Mouse (Mus musculus) B cell, adult 2 months (primary cell): ENCODE results near the gene 1110008P14Rik.

Experiments used
- DNase-seq, 2 experiments: peaks; one replicate each; pipeline ENCODE4 v3.0.0; 2022

1110008P14Rik gene

DNA sequence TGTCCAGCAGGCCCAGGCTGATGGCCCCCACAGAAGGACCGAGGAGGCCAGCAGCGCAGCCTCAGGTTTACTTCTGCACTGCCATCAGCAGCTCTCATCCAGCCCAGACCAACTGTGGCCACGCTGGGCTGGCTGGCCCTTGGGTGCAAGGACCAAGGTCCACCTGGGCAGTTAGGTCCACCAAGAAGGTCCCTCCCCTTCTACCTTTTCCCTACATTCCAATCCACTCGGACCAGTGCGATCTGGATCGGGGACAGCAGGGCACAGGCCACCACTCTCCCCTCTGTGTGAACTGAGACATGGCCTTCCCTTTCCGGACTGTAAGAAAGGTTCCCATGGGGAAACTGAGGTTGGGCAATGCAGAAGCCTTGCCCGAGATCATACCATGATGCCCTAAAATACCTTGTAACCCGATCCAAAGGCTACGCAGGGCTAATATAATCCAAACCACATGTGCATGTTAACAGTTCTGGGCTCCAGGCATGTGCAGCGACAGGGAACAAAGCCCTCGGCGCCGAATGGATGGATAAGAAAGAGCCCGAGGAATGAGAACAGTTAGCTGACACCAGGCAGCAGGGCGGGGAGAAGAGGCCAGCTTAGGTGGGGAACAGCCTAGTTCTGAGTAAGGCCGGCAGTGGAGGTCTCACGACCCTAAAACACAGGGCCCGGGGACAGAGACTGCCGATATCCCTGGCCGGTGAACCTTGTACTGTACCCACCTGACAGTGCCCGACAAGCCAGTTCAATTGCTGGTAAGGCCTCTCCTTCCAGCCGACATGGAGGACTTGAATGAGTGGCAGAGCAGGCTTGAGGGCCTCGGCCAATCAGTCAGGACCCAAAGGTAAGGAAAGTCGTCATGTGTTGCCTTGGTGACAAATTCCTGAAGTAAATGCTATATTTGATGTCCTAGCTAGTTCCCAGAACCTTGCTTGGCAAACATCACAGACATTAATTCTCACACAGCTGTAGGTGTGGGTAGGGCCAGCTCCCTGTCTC lies 27.0 kb upstream of the 1110008P14Rik start:
- DNase-seq = no peak

GRCm38 (mm10) chr2:32407144-32407824 lies 25.5 kb upstream of the 1110008P14Rik start:
- no peak for DNase-seq

DNA sequence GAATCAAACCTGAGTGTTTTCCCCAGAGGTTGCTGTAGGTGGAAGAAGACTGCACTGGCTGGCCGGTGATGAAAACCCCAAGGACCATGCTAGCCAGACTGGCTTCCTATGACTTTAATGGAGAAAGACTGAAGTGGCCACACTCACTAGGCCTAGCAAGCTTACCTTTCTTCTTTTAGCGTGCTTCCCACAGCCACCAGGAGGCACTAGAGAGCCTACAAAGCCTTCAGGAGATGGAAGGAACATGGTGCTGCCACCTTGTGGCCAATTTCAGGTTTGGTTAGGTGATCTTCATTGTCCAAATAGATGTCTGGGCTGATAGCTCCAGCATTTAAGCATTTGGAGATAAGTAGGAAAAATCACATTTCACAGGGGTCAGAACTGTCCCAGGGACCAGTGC lies 22.9 kb upstream of the 1110008P14Rik start:
- peak; percentile 97 for DNase-seq

- no peak for DNase-seq
These were observed 15.0 kb upstream of the 1110008P14Rik start for GRCm38 (mm10) chr2:32396695-32397094.

GRCm38 (mm10) chr2:32395946-32396621 lies 14.3 kb upstream of the 1110008P14Rik start:
- DNase-seq = peak; percentile 85 to 88

DNA sequence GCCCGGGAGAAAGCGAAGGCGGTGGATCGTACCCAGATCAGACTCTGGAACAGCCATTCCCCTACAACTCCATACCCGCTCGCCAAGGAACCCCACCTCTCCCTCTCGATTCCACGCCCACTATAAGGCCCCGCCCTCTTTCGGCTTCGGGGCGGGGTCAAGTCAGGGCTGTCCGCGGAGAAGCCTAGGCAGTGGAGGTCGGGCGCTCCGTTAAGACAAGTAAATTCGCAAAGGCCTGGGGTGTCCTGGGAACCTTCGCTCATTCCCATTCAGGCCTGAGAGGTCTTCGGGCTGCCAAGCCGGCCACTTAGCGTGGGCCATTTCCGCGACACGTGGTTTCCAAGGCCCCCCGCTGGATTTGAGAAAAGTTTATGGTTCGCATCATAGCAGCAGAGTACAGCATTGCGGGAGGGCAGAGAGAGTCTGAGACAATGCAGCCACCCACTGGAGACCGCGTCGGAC lies 13.8 kb upstream of the 1110008P14Rik start, which contains the start of gene Ptges2:
TSS of gene Ptges2 (plus strand) at position 413 of the 462 bp plus-strand sequence.
- DNase-seq = peak; percentile 94 to 96

GRCm38 (mm10) chr2:32394973-32395372 lies 13.2 kb upstream of the 1110008P14Rik start:
- peak; percentile 35 to 53 for DNase-seq

DNA sequence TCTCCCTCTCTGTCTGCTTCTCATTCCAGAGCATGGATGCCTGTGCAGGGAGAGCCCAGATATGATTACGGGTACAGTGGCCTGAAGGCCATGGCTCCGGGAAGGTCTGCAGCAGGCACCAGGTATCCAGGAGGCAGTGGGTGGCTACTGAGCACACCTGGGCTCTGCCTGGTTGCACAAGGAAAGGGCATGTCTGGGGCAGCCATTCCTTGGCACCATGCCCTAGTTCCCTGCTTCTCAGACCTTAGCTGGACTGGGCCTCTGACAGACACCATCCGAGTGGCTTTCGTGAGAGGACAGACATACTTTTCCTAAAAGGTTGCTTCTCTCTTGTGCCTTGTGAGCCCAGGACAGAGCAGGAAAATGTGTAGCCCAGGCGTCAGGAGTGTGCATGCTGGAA lies 10.3 kb upstream of the 1110008P14Rik start:
- DNase-seq = no peak

- DNase-seq = no peak
These were observed 9.1 kb upstream of the 1110008P14Rik start for GRCm38 (mm10) chr2:32390871-32391270.

DNA sequence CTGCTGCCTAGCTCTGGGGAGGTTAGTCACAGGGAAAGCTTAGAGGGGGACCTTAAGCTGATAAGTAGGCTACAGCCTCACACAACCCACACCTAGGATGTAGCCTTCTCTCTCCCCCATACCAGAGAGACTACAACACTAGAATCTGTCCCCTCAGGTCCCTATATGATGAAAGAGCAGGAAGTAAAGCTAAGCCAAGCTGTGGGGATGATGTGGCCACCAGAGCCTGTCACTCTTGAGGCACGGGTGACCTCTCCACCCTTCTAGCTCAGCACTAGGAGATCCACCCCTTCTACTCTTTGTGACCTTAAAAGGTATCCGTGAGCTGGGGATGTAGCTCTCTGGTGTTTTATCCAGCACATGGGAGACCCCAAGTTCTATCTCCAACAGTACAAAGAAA lies 7.4 kb upstream of the 1110008P14Rik start:
- no peak for DNase-seq

GRCm38 (mm10) chr2:32387706-32388490 lies 6.2 kb upstream of the 1110008P14Rik start, which contains the start of gene Lcn2:
Gene Lcn2 (minus strand): TSS chr2:32388252.
- DNase-seq = no peak

DNA sequence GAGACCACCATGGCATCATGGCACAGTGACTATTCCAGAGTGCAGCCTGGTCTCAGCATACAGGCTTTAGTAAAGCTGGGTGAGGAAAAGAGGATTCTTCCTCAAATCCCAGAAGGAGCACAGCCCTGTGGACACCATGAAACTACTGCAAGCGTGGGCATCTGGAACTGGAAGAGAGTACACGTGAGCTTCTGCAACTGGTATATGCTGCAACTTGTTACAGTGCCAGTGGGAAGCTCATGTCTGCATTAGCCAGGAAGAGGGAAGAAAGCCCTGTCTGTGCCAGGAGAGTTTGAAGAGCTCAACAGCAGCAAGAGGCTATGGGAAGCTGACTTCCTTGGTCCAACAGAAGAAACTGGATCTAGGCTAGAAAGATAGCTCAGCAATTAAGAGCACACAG lies 951 bp upstream of the 1110008P14Rik start:
- DNase-seq = no peak

- DNase-seq = peak in 1 of 2 experiments; percentile 28
These were observed 480 bp downstream of the 1110008P14Rik start for GRCm38 (mm10) chr2:32381141-32381774.

DNA sequence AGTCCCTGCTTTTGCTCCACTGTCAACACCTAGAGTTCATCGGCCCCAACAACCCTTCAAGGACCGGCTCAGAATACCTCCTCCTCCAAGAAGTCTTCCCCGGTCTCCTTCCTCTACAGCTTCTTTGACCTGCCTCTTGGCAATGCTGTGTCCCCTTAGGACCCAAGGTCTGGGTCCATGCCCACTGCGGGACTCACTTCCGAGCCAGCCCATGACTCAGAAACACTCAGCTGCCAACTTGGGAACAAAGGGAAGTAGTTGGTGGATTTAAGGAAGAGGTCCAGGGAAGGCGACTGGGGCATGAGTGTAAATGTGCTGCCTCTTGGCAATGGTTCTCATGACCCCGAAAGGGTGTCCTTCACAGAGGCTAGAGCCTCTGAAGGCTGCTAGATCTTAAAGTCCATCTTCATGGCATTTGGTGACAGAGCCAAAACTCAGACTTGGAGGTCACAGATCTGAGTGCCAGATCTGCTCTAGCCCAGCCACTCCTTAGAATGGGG lies 1.7 kb downstream of the 1110008P14Rik start:
- DNase-seq = no peak

DNA sequence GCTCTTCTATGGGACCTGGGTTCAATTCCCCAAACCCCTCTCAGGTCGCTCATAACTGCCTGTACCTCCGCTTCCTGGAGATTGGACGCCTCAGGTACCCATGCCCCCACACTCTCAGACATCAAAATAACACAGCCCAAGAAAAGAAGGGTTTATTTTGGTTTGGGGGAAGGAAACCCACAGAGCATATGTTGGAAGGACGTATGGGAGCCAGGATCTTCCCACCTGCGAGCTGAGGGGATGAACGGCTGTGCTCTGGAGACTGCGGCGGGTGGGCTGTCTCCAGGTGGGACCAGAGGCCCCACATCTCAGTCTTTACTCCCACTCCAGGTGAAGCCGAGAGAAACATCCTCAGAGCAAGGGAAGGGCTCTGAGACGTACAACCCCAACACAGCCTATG lies 4.8 kb downstream of the 1110008P14Rik start:
- DNase-seq = no peak

DNA sequence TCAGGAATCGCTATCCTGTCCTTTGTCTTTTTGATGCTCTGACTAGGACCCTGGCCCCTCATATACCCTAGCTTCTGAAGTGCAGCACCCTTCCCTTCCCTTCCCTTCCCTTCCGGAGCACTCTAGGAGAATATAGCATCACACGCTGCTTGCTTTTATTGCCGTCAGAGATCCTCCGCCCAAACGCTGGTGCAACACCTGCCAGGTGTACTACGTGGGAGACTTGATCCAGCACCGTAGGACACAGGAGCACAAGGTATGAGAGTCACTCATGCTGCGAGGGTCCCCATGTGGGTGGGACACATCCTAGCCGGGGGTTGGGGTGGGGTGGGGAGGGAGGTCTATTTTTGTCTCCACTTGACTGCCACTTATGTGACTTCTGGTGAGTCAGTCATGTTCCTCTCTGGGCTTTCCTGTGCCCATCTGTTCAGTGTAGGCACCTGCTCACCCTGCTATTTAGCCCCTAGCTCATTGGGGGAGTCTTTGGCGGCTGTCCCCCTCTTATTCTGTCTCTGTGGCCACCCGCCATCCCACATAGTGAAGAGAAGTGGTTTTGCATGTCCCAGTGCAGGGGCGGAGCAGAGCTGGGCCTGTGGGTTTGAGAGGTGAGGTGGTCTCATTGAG lies 6.3 kb downstream of the 1110008P14Rik start:
- DNase-seq = no peak

GRCm38 (mm10) chr2:32374191-32374590 lies 7.5 kb downstream of the 1110008P14Rik start:
- DNase-seq = no peak

GRCm38 (mm10) chr2:32367315-32367714 lies 14.4 kb downstream of the 1110008P14Rik start:
- DNase-seq = no peak

DNA sequence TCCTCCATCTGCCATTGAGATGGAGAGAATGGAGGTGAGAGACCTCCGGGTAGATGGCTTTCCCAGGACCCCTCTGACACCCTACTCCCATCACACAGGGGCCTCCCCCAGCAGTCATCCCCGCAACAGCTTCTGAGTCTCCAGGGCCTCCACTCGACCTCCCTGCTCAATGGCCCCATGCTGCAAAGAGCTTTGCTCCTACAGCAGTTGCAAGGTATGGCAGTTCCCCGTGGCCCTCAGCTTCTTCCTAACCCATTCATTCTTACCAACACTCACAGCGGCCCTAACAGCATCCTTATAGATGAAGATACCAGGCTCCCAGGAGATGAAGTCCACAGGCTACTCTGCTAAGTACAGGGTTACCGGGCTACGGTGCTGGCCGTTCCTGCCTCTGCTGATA lies 17.6 kb downstream of the 1110008P14Rik start:
- DNase-seq = no peak

GRCm38 (mm10) chr2:32363376-32364106 lies 18.2 kb downstream of the 1110008P14Rik start:
- DNase-seq = peak; percentile 31 to 34
